Mouse (Mus musculus) kidney, adult 9 months (tissue): ENCODE data around the gene Cdh23.
"Not testable (repeated sequence)": the region's sequence is repeated elsewhere in the genome, so short reads cannot be mapped to it uniquely, and the experiment has no call there.

ENCODE experiments used
- DNase-seq: peaks from one replicate; pipeline ENCODE4 v3.0.0; 2022

Cdh23 gene

GRCm38 (mm10) chr10:60696390-60696789 is at the start of gene Cdh23:
Cdh23 (minus strand) TSS chr10:60696490.
- DNase-seq: no peak

DNA sequence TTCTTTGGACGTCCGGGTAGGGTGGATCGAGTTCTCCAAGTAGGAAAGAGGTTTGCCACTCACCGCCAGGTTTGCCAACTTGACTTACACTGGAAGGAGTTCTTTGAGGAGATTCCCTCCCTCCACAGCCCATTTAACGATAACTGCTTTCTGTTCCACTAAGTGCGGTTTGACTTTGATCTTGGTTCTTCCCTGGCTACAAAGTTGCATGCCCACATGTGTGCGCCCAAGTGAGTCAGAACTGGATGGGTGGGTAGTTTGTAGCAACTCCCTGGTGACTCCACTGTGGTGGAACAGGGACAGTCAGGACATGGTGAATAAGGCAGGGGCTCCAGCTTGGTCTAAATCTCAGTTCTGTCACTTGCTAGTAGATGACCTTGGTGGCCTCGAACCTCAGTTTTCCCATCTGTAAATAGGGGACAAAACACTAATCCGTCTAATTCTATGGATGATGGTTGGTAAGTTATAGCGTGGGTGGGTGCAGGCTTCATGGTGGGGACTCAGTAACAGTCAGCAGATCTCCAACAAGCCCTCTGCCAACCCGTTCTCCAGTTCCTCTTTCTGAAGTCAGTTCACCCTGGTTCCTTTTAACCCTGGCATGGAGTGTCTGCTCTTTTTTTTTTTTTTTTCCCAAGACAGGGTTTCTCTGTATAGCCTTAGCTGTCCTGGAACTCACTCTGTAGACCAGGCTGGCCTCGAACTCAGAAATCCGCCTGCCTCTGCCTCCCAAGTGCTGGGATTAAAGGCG is 48.4 kb upstream of the Cdh23 start:
- DNase-seq: no peak

DNA sequence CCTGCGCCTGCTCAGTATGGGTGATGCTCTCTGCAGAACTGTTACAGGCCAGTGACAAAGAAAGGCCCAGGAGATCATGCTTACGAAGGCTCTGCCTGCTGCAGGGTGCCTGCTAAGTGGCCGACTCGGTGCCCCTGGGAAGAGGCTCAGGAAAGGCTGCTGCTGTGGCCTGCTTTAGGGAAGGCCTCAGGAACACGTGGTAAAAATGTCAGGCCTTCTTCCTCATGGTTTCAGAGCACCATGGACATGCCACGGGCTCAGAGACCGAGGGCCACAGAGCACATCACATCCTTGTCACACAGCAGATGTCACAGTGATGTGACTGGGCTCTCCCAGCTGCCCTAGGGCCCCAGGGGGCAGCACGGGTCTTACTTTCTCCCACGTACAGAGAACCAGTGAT is 47.4 kb upstream of the Cdh23 start:
- no peak for DNase-seq

- peak; percentile 58 for DNase-seq
These were observed 46.7 kb upstream of the Cdh23 start for GRCm38 (mm10) chr10:60742942-60743341.

GRCm38 (mm10) chr10:60742296-60742695 is 46.0 kb upstream of the Cdh23 start:
- not testable (repeated sequence) for DNase-seq

DNA sequence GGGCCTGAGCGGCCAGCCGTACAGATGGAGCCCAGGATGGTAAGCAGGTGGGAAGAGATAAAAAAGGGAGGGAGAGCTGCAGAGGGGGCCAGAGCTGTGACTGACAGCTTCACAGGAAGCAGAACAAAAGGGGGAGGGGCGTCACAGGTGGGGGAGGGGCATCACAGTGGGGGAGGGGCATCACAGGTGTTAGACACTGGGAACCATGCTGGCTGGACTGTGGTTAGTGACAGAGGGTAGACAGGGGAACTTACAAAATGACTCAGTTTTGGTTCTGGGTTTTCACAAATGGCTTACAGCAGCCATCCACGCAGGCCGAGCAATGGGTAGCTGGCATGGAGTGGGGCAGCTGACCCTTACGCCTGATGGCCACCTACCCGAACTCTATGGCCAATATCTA is 45.1 kb upstream of the Cdh23 start:
- no peak for DNase-seq

- no peak for DNase-seq
These were observed 43.5 kb upstream of the Cdh23 start for GRCm38 (mm10) chr10:60739619-60740363.

DNA sequence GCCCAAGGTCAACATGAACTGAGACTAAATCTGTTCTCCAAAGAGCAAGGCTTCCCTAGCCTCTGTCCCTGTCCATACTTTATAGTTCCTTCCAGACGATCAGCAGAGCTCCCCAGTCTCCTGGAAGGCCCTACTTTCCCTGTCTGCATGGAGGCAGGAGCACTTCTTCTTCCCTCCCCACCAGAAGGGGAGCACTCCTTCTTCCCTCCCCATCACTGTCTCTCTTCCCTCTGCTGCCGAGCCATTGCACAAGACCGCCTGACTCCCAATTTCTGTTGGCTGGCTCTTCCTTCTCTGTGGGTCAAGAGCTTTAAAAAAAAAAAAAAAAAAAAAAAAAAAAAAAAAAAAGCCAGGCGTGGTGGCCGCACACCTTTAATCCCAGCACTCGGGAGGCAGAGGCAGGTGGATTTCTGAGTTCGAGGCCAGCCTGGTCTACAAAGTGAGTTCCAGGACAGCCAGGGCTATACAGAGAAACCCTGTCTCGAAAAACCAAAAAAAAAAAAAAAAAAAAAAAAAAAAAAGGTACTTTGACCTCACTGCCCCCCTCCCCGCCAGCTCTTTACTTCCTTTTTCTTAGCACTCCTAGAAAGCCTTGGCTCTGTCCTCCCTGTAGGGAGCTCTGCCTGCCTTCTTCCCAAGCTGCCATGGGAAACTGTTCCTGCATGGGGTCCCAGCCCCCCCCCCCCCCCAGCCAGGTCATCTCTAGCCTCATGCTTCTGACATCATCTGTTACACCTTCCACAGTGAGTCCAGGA is 41.8 kb upstream of the Cdh23 start:
- DNase-seq: no peak

DNA sequence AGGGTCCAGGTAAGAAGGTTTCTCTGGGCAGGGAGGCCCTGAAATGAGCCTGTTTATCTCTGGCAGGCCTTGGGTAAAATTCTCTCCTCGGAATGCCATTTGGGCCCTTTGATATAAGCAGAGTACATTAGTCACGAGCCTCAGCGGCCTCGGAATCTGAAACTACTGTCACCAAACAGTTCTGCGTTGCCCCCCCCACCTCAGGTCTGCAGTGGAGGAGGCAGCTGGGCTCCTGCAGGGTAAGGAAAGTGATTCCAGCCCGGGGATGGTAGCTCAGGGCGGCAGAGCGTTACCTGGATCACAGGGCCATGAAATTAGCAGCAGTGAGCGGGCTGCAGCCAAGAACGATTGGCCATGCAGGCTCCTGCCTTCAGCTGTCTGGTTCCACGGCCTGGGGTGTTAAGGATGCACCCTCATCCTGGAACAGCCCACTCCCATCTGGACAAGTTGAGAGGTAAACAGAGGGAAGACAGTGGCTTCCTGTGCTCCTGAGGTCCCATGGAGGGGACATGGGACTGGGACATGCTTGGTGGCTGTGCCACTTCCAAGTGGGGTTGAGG is 41.0 kb upstream of the Cdh23 start:
- no peak for DNase-seq

GRCm38 (mm10) chr10:60735737-60736136 is 39.4 kb upstream of the Cdh23 start:
- no peak for DNase-seq

DNA sequence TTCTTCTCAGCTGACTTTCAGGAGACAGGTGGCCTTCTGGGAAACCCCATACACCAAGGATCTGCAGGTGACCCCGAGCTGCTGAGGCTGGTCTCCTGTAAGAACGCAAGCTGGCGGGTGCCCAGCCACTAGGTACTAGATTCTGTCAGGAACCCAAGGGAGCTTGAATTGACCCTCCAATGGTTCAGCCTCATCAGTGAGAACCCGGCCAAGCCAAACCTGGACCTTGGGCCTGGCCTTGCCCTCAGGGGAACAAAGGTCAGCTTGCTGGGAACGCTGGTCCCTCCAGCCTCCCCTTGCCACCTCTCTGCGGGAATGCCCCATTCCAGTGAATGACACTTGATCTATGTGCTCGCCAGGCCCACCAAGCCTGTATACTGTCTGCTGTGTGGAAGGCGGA is 37.2 kb upstream of the Cdh23 start:
- DNase-seq: peak; percentile 85

GRCm38 (mm10) chr10:60732397-60732861 is 36.1 kb upstream of the Cdh23 start:
- no peak for DNase-seq

DNA sequence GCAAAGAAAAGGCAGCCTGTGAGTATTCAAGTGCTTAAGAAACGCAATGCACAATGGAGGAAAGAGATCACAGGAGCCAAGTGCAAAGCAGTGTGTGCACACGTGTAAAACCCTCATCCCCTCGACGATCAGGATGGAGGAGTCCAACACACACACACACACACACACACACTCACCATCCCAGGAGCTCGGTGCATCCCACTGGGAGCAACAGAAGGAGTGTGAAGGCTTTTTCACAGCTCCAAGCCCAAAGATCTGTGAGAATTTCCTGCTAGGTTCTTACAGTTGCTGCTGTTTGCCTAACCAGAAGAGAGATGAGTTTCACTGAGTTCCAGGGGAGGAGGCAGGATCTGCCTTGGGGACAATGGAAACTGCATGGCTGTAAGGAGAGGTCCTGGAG is 35.5 kb upstream of the Cdh23 start:
- no peak for DNase-seq

DNA sequence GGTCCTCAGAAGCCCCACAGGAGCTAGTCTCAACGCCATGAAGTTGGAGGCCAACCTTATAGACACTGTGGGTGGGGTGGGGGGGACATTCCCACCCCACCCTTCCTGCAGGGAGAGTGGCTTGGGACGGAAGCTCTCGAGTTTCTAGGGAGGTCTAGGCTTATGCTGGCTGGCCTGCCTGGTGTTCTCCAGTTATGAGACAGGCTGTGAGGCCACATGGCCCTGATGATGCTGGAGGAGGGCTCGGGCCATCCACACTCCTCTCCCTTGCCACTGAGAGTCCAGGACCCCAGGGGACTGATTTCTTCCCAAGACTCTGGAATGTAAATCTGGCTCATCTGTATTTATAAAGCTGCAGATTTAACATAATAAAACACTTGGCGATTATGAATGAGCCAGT is 31.0 kb upstream of the Cdh23 start:
- DNase-seq: no peak

GRCm38 (mm10) chr10:60726896-60727295 is 30.6 kb upstream of the Cdh23 start:
- no peak for DNase-seq

DNA sequence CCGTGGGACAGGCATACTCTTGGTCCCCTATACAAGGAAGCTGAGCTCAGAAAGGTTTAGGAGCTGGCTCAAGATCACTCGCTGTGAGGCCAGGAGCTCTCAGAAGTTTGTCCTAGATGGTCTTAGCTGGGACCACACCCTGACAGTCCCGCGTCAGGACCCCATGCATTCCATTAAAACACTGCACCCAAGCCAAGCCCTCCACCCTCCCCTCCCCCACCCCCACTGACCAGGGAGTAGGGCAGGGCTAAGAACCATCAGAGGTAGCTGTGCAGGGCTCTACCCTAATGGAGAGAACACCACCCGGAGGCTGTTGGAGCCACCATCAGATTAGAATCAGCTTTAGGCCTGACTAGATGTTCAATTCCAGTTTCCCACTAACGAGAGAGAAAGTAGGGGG is 28.2 kb upstream of the Cdh23 start:
- DNase-seq: no peak

GRCm38 (mm10) chr10:60723345-60723744 is 27.1 kb upstream of the Cdh23 start:
- DNase-seq: no peak

- DNase-seq: no peak
These were observed 25.4 kb upstream of the Cdh23 start for GRCm38 (mm10) chr10:60721640-60722039.

- no peak for DNase-seq
These were observed 24.2 kb upstream of the Cdh23 start for GRCm38 (mm10) chr10:60720461-60720860.

DNA sequence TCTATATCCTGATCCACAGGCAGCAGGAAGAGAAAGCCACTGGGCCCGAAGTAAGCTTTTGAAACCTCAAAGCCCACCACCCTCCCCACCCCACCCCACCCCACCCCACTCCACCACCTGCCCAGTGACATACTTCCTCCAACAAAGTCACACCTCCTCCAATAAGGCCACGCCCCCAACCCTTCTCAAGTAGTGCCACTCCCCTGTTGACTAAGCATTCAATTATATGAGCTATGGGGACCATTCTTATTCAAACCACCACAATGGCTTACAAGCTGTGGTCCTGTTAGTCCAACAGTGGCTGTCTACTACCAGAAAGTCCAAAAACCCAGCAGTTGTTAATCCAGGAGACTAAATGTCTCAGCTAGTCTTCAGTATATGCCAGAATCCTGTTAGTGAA is 22.2 kb upstream of the Cdh23 start:
- no peak for DNase-seq

DNA sequence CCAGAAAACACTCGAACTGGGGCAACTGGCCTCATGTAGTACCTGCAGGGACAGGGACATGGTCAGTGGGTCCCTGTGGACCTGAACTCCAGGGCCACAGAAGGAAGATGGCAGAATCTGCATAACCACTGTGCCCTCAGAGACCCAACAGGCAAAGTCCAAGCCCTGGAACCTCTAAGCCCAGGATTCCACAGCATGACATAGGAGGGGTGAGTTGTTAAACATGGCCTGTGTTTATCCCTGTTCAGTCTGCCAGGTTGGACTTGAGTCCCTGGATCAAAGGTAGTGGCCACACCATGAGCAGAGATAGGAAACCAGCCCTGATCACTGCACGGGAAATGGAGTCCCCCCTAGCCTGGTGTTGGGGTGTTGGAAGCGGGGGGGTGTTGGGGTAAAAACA is 20.2 kb upstream of the Cdh23 start:
- peak; percentile 79 for DNase-seq

- DNase-seq: peak; percentile 73
These were observed 16.0 kb upstream of the Cdh23 start for GRCm38 (mm10) chr10:60712299-60712698.

DNA sequence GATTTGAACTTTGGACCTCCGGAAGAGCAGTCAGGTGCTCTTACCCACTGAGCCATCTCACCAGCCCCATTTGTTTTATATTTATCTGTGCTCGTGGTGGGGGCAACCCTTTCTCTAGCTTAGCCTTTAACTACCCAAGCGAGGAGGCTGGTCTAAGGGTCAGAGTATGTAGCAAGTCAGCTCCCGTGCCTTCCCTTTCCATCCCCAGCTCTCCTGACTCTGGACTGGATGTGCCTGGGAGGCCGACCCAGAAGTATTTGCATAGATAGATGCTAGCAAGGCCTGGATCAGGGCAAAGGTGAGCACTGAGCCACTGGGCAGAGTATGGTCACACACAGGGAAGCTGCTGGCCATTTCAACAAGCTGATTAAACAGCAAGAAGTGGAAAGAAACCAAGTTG is 12.5 kb upstream of the Cdh23 start:
- peak; percentile 92 for DNase-seq
